Mouse (Mus musculus) midbrain, embryonic 16.5 days (tissue): Measurements from ENCODE around the gene Gtpbp8. TPM values are rescaled to one million over a fixed set of nuclear protein-coding genes. Genes with fewer than 3 reads are reported as not detected.
A peak's percentile ranks its signal among the peaks of the same experiment; 100 is the strongest.

Experiments used
- ATAC-seq: fragments of 200-750 bp; cut with Nextera tagmentation; 2 replicates; pipeline ENCODE4 v1.8.0; 2017; ENCODE audit warnings: moderate TSS enrichment
- H3K27ac ChIP-seq: fragments of 300-500 bp; sonication (generic); 2 replicates; pipeline ENCODE4 v1.5.1; 2014; ENCODE audit warnings: mild to moderate bottlenecking, low read length, mixed read lengths
- H3K27me3 ChIP-seq: fragments of 300-500 bp; sonication (generic); 2 replicates; pipeline ENCODE4 v1.6.1; 2014; ENCODE audit warnings: low read depth, low read length, mixed read lengths; ENCODE audit not compliant: control insufficient read depth, insufficient read depth
- H3K36me3 ChIP-seq: fragments of 300-500 bp; sonication (generic); 2 replicates; pipeline ENCODE4 v1.6.1; 2014; ENCODE audit warnings: mild to moderate bottlenecking, low read length, moderate library complexity, mixed read lengths; ENCODE audit not compliant: control insufficient read depth, insufficient read depth
- H3K4me1 ChIP-seq: fragments of 300-500 bp; sonication (generic); 2 replicates; pipeline ENCODE4 v1.6.1; 2014; ENCODE audit warnings: mild to moderate bottlenecking, low read length, mixed read lengths; ENCODE audit not compliant: control insufficient read depth, insufficient read depth
- H3K4me2 ChIP-seq: fragments of 300-500 bp; sonication (generic); 2 replicates; pipeline ENCODE4 v1.6.1; 2014; ENCODE audit warnings: mild to moderate bottlenecking, low read length, mixed read lengths
- H3K4me3 ChIP-seq: fragments of 300-500 bp; sonication (generic); 2 replicates; pipeline ENCODE4 v1.5.1; 2014; ENCODE audit warnings: low read depth, mild to moderate bottlenecking, low read length, moderate library complexity, mixed read lengths
- H3K9ac ChIP-seq: fragments of 300-500 bp; sonication (generic); 2 replicates; pipeline ENCODE4 v1.6.1; 2014; ENCODE audit warnings: low read depth, low read length, mixed read lengths
- H3K9me3 ChIP-seq: fragments of 300-500 bp; sonication (generic); replicated peaks from 2 replicates; pipeline ENCODE4 v1.6.1; 2014; ENCODE audit warnings: mild to moderate bottlenecking, low read length, mixed read lengths; ENCODE audit not compliant: control insufficient read depth, poor library complexity, severe bottlenecking
- WGBS: fragments of 180-500 bp; shearing (Covaris S2); extraction: QIAGEN DNeasy Blood & Tissue Kit; methylation state at CpG from one replicate; pipeline ENCODE4 v1.1.7; 2014; 5-methylcytosine and 5-hydroxymethylcytosine counted together
- polyA plus RNA-seq: library from polyadenylated mRNA; unstranded; fragments of >200 nt; fragmentation: Nextera tagmentation; extraction: Ambion mirVana; gene quantifications from 2 replicates; pipeline ENCODE4 v1.2.1, GENCODE M21; 2015

The Gtpbp8 gene
- polyA plus RNA-seq, 1 experiment from 2014 or later, result 40.5 TPM

- Histone ChIP-seq H3K4me1 (peaks cover 16% of the 10 kb centered on the region), H3K4me3 (no peak overlapping the region), H3K27me3 (no peaks in the 10 kb centered on the region), H3K4me2 (no peak overlapping the region), H3K9me3 (no peaks in the 10 kb centered on the region), H3K27ac (no peak overlapping the region), H3K36me3 (no peaks in the 10 kb centered on the region), H3K9ac (no peak overlapping the region)
- no peak for ATAC-seq
- 77% methylated on average over 7 of the region's 7 CpGs for WGBS
Measured at GRCm38 (mm10) chr16:44719349-44719748, 26.8 kb downstream of the Gtpbp8 start.

- Histone ChIP-seq H3K27me3 (no peaks in the 10 kb centered on the region), H3K4me2 (no peak overlapping the region), H3K9me3 (no peaks in the 10 kb centered on the region), H3K4me1 (peaks cover 10% of the 10 kb centered on the region), H3K9ac (no peak overlapping the region), H3K36me3 (no peaks in the 10 kb centered on the region), H3K27ac (no peak overlapping the region), H3K4me3 (no peak overlapping the region)
- ATAC-seq, result no peak
- 64% methylated on average over 2 of the region's 2 CpGs for WGBS
Measured at GRCm38 (mm10) chr16:44717838-44718237, 28.3 kb downstream of the Gtpbp8 start.

- Histone ChIP-seq H3K27ac (no peak overlapping the region), H3K4me1 (peaks cover 10% of the 10 kb centered on the region), H3K9ac (no peak overlapping the region), H3K27me3 (no peaks in the 10 kb centered on the region), H3K4me3 (no peak overlapping the region), H3K36me3 (no peaks in the 10 kb centered on the region), H3K9me3 (no peaks in the 10 kb centered on the region), H3K4me2 (no peak overlapping the region)
- peak; percentile 66 for ATAC-seq
- 68% methylated on average over 2 of the region's 2 CpGs for WGBS
Measured at GRCm38 (mm10) chr16:44717141-44717634, 29.0 kb downstream of the Gtpbp8 start.

GRCm38 (mm10) chr16:44716305-44717140 is 29.6 kb downstream of the Gtpbp8 start:
- no peak overlapping the region for H3K9ac ChIP-seq
- peaks cover 10% of the 10 kb centered on the region for H3K4me1 ChIP-seq
- no peaks in the 10 kb centered on the region for H3K36me3 ChIP-seq
- H3K27me3 ChIP-seq, result no peaks in the 10 kb centered on the region
- H3K4me2 ChIP-seq, result peak overlapping the region; percentile 34
- 28% methylated on average over 10 of the region's 10 CpGs for WGBS
- H3K27ac ChIP-seq, result 0 out of 2 replicates have a peak overlapping the region, but pooled peaks have one; percentile 17
- ATAC-seq, result peak; percentile 82
- no peaks in the 10 kb centered on the region for H3K9me3 ChIP-seq
- H3K4me3 ChIP-seq, result no peak overlapping the region

GRCm38 (mm10) chr16:44703458-44703857 is 42.7 kb downstream of the Gtpbp8 start:
- WGBS, result 63% methylated on average over 4 of the region's 4 CpGs
- Histone ChIP-seq H3K9me3 (no peaks in the 10 kb centered on the region), H3K4me1 (no peaks in the 10 kb centered on the region), H3K36me3 (no peaks in the 10 kb centered on the region), H3K4me2 (no peak overlapping the region), H3K4me3 (no peak overlapping the region), H3K27me3 (no peaks in the 10 kb centered on the region), H3K27ac (no peak overlapping the region), H3K9ac (no peak overlapping the region)
- ATAC-seq, result no peak

GRCm38 (mm10) chr16:44702272-44702671 is 43.9 kb downstream of the Gtpbp8 start:
- no peaks in the 10 kb centered on the region for H3K36me3 ChIP-seq
- no peak overlapping the region for H3K4me2 ChIP-seq
- H3K4me3 ChIP-seq, result no peak overlapping the region
- ATAC-seq, result no peak
- no peaks in the 10 kb centered on the region for H3K27me3 ChIP-seq
- WGBS, result 65% methylated on average over 5 of the region's 5 CpGs
- no peaks in the 10 kb centered on the region for H3K9me3 ChIP-seq
- no peaks in the 10 kb centered on the region for H3K4me1 ChIP-seq
- no peak overlapping the region for H3K9ac ChIP-seq
- no peak overlapping the region for H3K27ac ChIP-seq

GRCm38 (mm10) chr16:44701155-44701554 is 45.0 kb downstream of the Gtpbp8 start:
- Histone ChIP-seq H3K9me3 (no peaks in the 10 kb centered on the region), H3K27ac (no peak overlapping the region), H3K4me2 (no peak overlapping the region), H3K27me3 (no peaks in the 10 kb centered on the region), H3K36me3 (no peaks in the 10 kb centered on the region), H3K4me3 (no peak overlapping the region), H3K9ac (no peak overlapping the region), H3K4me1 (no peaks in the 10 kb centered on the region; the same call in 1 of the 2 replicates)
- ATAC-seq, result no peak
- 91% methylated on average over 3 of the region's 3 CpGs for WGBS

- Histone ChIP-seq H3K27me3 (no peaks in the 10 kb centered on the region), H3K27ac (no peak overlapping the region), H3K9me3 (no peaks in the 10 kb centered on the region), H3K4me1 (no peaks in the 10 kb centered on the region; the same call in 1 of the 2 replicates), H3K4me2 (no peak overlapping the region), H3K36me3 (no peaks in the 10 kb centered on the region), H3K4me3 (no peak overlapping the region), H3K9ac (no peak overlapping the region)
- 95% methylated on average over 5 of the region's 5 CpGs for WGBS
- ATAC-seq, result no peak
Measured at GRCm38 (mm10) chr16:44697473-44698205, 48.5 kb downstream of the Gtpbp8 start.
